Mouse (Mus musculus): ENCODE data around the gene Marcksl1. TPM values are rescaled to one million over a fixed set of nuclear protein-coding genes. Genes with fewer than 3 reads are reported as not detected.

Gene Marcksl1
- polyA plus RNA-seq, 1 experiment from 2014 or later, result 1,580 TPM

- H3K9ac ChIP-seq, result no peak overlapping the region
- no peaks in the 10 kb centered on the region for H3K36me3 ChIP-seq (replicated peaks; ENCODE audit: control insufficient read depth, insufficient read depth)
- ATAC-seq (ENCODE audit: low FRiP score) (no peak), DNase-seq (ENCODE audit: low spot score) (peak; percentile 28)
- H3K4me2 ChIP-seq (replicated peaks), result no peak overlapping the region
- WGBS, result 42% methylated on average over 15 of the region's 15 CpGs
- H3K4me3 ChIP-seq (replicated peaks; ENCODE audit: low read length), result no peak overlapping the region
- peak overlapping the region; percentile 21; the same call in 1 of the 2 replicates for H3K27ac ChIP-seq
- H3K9me3 ChIP-seq (ENCODE audit: control insufficient read depth, low read length), result no peaks in the 10 kb centered on the region
- H3K4me1 ChIP-seq (replicated peaks; ENCODE audit: control insufficient read depth, insufficient read depth, low read length), result peaks cover 31% of the 10 kb centered on the region
- H3K27me3 ChIP-seq (ENCODE audit: control insufficient read depth, insufficient read depth, low read length), result no peaks in the 10 kb centered on the region
Measured at GRCm38 (mm10) chr4:129508834-129509600, 4.4 kb upstream of the Marcksl1 start.

DNA sequence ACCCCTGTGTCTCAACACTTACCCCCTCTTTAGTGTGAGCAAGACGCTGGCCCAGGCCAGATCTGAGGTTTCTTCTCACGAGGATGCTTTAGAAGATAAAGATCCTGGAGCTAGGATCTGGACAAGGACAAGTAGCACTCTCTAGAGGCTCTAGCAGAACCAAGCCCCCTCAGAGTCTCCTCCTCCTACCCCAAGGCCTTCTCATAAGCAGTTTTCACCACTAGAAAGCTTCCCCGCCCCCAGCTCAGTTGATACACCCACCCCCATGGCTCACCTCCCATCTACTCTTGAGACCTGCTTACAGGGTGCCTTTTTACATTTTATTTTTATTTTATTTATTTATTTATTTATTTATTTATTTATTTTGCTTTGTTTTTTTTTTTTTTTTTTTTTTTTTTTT is 3.7 kb upstream of the Marcksl1 start:
- Histone ChIP-seq H3K4me2 (replicated peaks) (no peak overlapping the region), H3K27me3 (ENCODE audit: control insufficient read depth, insufficient read depth, low read length) (no peaks in the 10 kb centered on the region), H3K4me1 (replicated peaks; ENCODE audit: control insufficient read depth, insufficient read depth, low read length) (peaks cover 31% of the 10 kb centered on the region), H3K36me3 (replicated peaks; ENCODE audit: control insufficient read depth, insufficient read depth) (no peaks in the 10 kb centered on the region), H3K4me3 (replicated peaks; ENCODE audit: low read length) (no peak overlapping the region), H3K9me3 (ENCODE audit: control insufficient read depth, low read length) (no peaks in the 10 kb centered on the region), H3K9ac (no peak overlapping the region), H3K27ac (peak overlapping the region; percentile 21; the same call in 1 of the 2 replicates)
- WGBS, result 59% methylated on average over 3 of the region's 3 CpGs
- DNase-seq (ENCODE audit: low spot score) (no peak), ATAC-seq (ENCODE audit: low FRiP score) (no peak)

DNA sequence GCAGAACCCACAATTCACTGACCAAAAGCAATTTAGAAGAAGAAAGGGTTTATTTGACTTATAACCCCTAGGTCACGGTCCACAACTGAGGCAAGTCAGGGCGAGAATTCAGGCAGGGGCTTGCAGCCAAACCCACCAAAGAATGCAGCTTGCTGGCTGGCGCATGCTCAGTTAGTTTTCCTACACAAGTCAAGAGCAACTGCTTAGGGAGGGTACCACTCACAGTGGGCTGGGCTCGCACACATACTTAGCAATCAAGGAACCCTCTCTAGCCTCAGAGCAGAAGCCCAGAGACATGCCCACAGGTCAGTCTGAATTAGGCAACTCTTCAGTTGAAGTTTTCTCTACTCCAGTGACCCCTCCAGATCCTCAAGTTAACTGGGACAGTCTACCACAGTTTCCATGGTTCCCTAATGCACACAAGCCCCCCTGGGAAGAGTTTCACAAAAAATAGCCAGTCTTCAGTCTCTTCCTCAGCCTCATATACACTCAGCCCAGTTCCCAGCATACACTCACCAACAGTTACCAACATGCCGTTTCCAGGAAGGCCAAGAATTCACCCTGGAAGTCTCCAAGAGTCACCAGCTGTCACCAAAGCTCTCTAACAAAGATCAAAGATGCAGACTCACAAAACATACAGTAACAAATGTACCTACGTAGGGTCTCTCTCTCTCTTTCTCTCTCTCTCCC is 2.5 kb upstream of the Marcksl1 start:
- no peak for ATAC-seq (ENCODE audit: low FRiP score)
- Histone ChIP-seq H3K4me3 (replicated peaks; ENCODE audit: low read length) (no peak overlapping the region), H3K36me3 (replicated peaks; ENCODE audit: control insufficient read depth, insufficient read depth) (peaks cover 10% of the 10 kb centered on the region), H3K9me3 (ENCODE audit: control insufficient read depth, low read length) (no peaks in the 10 kb centered on the region), H3K9ac (no peak overlapping the region), H3K27ac (peak overlapping the region; percentile 43), H3K4me2 (replicated peaks) (no peak overlapping the region), H3K4me1 (replicated peaks; ENCODE audit: control insufficient read depth, insufficient read depth, low read length) (peaks cover 39% of the 10 kb centered on the region), H3K27me3 (ENCODE audit: control insufficient read depth, insufficient read depth, low read length) (no peaks in the 10 kb centered on the region)
- peak; percentile 50 for DNase-seq (ENCODE audit: low spot score)
- 27% methylated on average over 6 of the region's 6 CpGs for WGBS

DNA sequence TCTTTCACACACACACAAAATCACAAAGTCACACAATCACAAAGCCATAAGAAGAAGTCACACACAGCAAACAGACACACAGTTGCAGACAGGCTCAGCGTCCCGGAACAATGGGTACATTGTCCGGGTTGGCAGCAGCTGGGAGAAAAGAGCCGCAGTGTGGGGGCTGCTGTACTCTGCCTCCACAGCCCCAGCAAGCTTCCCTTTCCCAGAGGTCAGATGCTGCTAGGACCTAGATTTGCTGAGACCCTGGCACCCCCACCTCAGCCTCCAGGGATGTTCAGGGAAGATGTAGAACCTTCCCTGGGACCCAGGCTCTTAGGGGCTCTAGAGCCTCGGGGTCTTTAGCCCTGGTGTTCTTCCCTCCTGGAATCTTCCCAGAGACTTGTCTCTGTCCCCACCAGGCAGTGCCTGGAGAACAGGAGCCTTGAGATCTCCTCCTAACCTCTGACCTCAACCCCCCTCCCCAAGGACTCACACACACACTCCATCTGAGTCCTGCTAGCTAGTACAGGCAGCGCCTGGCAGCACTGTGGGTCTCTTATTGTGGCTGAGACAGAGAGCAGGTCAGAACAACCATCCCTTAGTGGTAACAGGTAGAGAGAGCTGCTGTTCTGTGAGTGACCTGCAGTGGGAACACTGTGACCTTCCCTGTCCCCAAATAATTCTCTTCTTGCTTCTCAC is 1.8 kb upstream of the Marcksl1 start:
- Histone ChIP-seq H3K9ac (no peak overlapping the region), H3K4me3 (replicated peaks; ENCODE audit: low read length) (no peak overlapping the region), H3K4me2 (replicated peaks) (no peak overlapping the region), H3K9me3 (ENCODE audit: control insufficient read depth, low read length) (no peaks in the 10 kb centered on the region), H3K27me3 (ENCODE audit: control insufficient read depth, insufficient read depth, low read length) (no peaks in the 10 kb centered on the region), H3K27ac (peak overlapping the region; percentile 43), H3K36me3 (replicated peaks; ENCODE audit: control insufficient read depth, insufficient read depth) (peaks cover 17% of the 10 kb centered on the region), H3K4me1 (replicated peaks; ENCODE audit: control insufficient read depth, insufficient read depth, low read length) (peaks cover 41% of the 10 kb centered on the region)
- WGBS, result 7% methylated on average over 6 of the region's 6 CpGs
- DNase-seq (ENCODE audit: low spot score), result no peak
- no peak for ATAC-seq (ENCODE audit: low FRiP score)

DNA sequence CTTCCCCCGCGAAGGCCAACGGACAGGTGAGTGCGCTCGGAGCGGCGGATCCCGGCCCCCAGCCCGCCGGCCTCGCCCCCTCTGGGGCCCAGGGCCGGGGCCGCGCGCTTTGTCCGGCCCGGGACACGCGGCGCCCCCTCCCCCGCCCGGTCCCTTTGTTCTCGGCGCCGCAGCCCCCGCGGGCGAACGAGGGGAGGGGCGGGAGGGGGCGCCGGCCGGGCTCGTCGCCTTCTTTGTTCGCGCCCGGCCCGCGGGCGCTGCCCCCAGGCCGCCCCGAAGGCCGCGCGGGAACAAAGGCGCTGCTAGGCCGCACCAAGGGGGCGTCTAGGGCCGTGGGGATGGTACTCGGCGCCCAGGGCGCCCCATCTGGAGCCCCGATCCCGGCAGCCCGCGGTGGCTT is 510 bp downstream of the Marcksl1 start:
- Histone ChIP-seq H3K36me3 (replicated peaks; ENCODE audit: control insufficient read depth, insufficient read depth) (peaks cover 41% of the 10 kb centered on the region), H3K27ac (peak overlapping the region; percentile 100), H3K9me3 (ENCODE audit: control insufficient read depth, low read length) (no peaks in the 10 kb centered on the region), H3K9ac (peak overlapping the region; percentile 100), H3K4me3 (replicated peaks; ENCODE audit: low read length) (peak overlapping the region; percentile 100), H3K4me1 (replicated peaks; ENCODE audit: control insufficient read depth, insufficient read depth, low read length) (peaks cover 38% of the 10 kb centered on the region), H3K27me3 (ENCODE audit: control insufficient read depth, insufficient read depth, low read length) (no peaks in the 10 kb centered on the region), H3K4me2 (replicated peaks) (peak overlapping the region; percentile 83)
- WGBS, result 0% methylated on average over 26 of the region's 57 CpGs
- ATAC-seq (ENCODE audit: low FRiP score) (peak; percentile 37), DNase-seq (ENCODE audit: low spot score) (peak; percentile 36)

DNA sequence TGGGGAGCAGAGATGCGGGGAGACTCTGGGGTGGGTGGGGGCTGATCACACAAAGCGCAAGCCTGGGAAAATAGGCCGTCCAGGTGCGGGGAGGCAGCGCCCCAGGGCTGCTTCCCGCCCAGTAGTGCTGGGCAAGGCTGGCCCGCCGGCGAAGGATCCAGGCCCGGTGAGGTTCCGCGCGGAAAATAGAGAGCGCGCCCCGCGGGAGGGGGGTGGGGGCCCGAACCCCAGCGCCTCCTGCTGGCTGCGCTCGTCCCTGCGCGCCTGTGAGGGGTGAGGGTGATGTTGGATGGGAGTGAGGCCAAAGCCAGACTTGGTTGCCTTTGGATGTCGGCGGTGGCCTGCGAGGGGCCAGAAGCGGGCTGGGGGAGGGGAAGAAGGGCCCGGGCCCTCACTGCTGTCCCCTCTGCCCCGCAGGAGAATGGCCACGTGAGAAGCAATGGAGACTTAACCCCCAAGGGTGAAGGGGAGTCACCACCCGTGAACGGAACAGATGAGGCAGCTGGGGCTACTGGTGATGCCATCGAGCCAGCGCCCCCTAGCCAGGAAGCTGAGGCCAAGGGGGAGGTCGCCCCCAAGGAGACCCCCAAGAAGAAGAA is 1.0 kb downstream of the Marcksl1 start:
- H3K4me1 ChIP-seq (replicated peaks; ENCODE audit: control insufficient read depth, insufficient read depth, low read length), result peaks cover 33% of the 10 kb centered on the region
- H3K9ac ChIP-seq, result peak overlapping the region; percentile 100
- peak overlapping the region; percentile 100 for H3K4me3 ChIP-seq (replicated peaks; ENCODE audit: low read length)
- ATAC-seq (ENCODE audit: low FRiP score), result peak; percentile 39
- peaks cover 43% of the 10 kb centered on the region for H3K36me3 ChIP-seq (replicated peaks; ENCODE audit: control insufficient read depth, insufficient read depth)
- WGBS, result 1% methylated on average over 32 of the region's 35 CpGs
- DNase-seq (ENCODE audit: low spot score), result peak; percentile 75
- H3K27me3 ChIP-seq (ENCODE audit: control insufficient read depth, insufficient read depth, low read length), result no peaks in the 10 kb centered on the region
- peak overlapping the region; percentile 100 for H3K27ac ChIP-seq
- H3K4me2 ChIP-seq (replicated peaks), result peak overlapping the region; percentile 83
- H3K9me3 ChIP-seq (ENCODE audit: control insufficient read depth, low read length), result no peaks in the 10 kb centered on the region

DNA sequence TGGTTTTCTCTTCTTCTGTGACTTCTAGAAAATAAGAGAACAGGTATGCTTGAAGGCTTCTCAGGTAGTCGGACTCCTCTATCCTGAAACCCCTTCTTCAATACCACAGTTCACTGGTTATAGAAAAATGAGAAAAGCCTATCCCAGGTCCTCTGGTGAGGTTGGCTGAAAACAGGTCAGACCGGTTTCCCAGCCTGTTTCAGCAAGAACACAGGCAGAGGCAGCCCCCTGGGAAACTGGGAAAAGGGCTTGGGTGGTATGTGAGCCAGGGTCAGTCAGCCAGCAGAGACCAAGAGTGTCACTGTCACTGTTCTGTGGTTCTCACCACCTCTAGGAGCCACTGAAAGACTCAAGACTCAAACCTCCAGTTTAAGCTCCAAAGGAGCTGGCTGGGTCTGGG is 3.5 kb downstream of the Marcksl1 start:
- 52% methylated on average over 2 of the region's 2 CpGs for WGBS
- Histone ChIP-seq H3K27me3 (ENCODE audit: control insufficient read depth, insufficient read depth, low read length) (no peaks in the 10 kb centered on the region), H3K36me3 (replicated peaks; ENCODE audit: control insufficient read depth, insufficient read depth) (peaks cover 66% of the 10 kb centered on the region), H3K9me3 (ENCODE audit: control insufficient read depth, low read length) (no peaks in the 10 kb centered on the region), H3K9ac (no peak overlapping the region), H3K4me3 (replicated peaks; ENCODE audit: low read length) (no peak overlapping the region), H3K27ac (no peak overlapping the region), H3K4me1 (replicated peaks; ENCODE audit: control insufficient read depth, insufficient read depth, low read length) (peaks cover 21% of the 10 kb centered on the region), H3K4me2 (replicated peaks) (no peak overlapping the region)
- DNase-seq (ENCODE audit: low spot score) (no peak), ATAC-seq (ENCODE audit: low FRiP score) (no peak)

DNA sequence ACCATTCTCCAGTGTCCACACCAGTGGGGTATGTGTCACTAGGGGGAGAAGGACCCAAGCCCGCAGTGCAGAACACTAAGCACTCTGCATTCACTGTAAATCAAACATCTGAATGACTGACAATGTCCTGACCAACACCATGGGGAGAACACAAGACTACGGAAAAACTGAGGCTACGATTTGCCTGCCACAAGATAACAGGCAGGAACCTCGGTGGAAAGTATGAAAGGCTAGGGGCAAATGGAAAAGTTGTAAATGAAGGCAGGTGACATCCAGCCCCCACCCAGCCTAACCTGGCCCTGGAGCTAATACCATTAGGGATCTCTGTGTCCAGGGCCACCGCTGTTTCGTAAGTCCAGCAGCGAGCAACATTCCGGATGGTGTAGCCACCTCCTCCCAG is 5.1 kb downstream of the Marcksl1 start:
- Histone ChIP-seq H3K27ac (no peak overlapping the region), H3K4me1 (replicated peaks; ENCODE audit: control insufficient read depth, insufficient read depth, low read length) (peaks cover 10% of the 10 kb centered on the region; the same call in 1 of the 2 replicates), H3K4me2 (replicated peaks) (no peak overlapping the region), H3K36me3 (replicated peaks; ENCODE audit: control insufficient read depth, insufficient read depth) (peaks cover 82% of the 10 kb centered on the region), H3K9me3 (ENCODE audit: control insufficient read depth, low read length) (no peaks in the 10 kb centered on the region), H3K27me3 (ENCODE audit: control insufficient read depth, insufficient read depth, low read length) (no peaks in the 10 kb centered on the region), H3K4me3 (replicated peaks; ENCODE audit: low read length) (no peak overlapping the region), H3K9ac (no peak overlapping the region)
- 96% methylated on average over 7 of the region's 8 CpGs for WGBS
- no peak for DNase-seq (ENCODE audit: low spot score)
- no peak for ATAC-seq (ENCODE audit: low FRiP score)

DNA sequence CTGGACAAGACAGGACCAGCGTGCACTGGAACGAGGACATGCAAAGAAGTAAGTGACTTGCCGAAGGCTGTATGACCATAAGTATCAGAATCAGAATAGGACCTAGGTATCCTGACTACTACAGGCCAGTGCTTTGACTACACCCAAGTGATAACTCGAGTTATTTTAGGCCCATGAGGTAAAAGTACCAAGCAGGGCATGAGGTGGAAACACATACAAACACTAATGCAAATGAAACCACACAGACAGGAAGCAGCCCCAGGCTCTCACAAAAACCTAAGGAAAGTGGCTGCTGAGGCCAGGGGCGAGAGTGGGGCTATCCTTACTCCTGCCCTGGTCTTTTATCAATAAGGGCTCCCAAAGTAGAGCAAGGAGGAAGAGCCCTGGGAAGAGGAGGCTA is 12.0 kb downstream of the Marcksl1 start:
- H3K9ac ChIP-seq, result no peak overlapping the region
- H3K36me3 ChIP-seq (replicated peaks; ENCODE audit: control insufficient read depth, insufficient read depth), result peaks cover 93% of the 10 kb centered on the region
- WGBS, result 92% methylated on average over 5 of the region's 5 CpGs
- H3K27me3 ChIP-seq (ENCODE audit: control insufficient read depth, insufficient read depth, low read length), result no peaks in the 10 kb centered on the region
- ATAC-seq (ENCODE audit: low FRiP score) (no peak), DNase-seq (ENCODE audit: low spot score) (no peak)
- no peaks in the 10 kb centered on the region for H3K9me3 ChIP-seq (ENCODE audit: control insufficient read depth, low read length)
- H3K27ac ChIP-seq, result no peak overlapping the region
- H3K4me1 ChIP-seq (replicated peaks; ENCODE audit: control insufficient read depth, insufficient read depth, low read length), result no peaks in the 10 kb centered on the region
- no peak overlapping the region for H3K4me3 ChIP-seq (replicated peaks; ENCODE audit: low read length)
- no peak overlapping the region for H3K4me2 ChIP-seq (replicated peaks)

Measured in hindbrain, embryonic 14.5 days (tissue).